Mouse (Mus musculus) adrenal gland (tissue): Measurements from ENCODE around the gene Olfr598.
"Not testable (repeated sequence)": the region's sequence is repeated elsewhere in the genome, so short reads cannot be mapped to it uniquely, and the experiment has no call there.

ENCODE experiments used
- intact Hi-C: fragments of 180-260 bp; cut with DNase I; formaldehyde crosslinking; loops from one replicate; pipeline ENCODE4 v1.15.1; 2025
- long read RNA-seq, 2 experiments: library from polyadenylated mRNA; unstranded; transcript quantifications; one replicate each; pipeline ENCODE4 v2.0.0; 2020; ENCODE audit warnings: borderline replicate concordance in 1 of 2; ENCODE audit not compliant: insufficient replicate concordance in 1 of 2

Olfr598 gene
- long read RNA-seq, experiment 1 = 0 reads
- long read RNA-seq, experiment 2 = 0 reads

DNA sequence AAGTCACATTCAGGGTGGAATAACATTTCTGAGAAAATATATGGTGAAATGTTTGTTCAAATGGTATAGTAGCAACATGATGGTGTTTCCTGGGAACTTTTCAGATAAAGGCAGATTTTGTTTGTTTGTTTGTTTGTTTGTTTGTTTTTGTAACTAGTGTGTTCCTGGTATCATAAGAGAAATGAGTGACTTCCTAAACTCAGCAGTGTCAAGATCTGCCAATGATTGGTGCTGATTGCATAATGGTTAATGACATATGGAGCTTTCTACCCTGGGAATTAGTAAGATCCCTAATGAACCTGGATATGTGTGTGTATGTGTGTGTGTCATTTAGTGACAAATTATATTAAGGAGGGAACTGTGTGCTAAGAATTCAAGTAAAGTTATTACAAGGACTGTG lies at the start of gene Olfr598:
Gene Olfr598 (plus strand): TSS at position 301 of the 400 bp plus-strand sequence.
- intact Hi-C loops = no loop called here

DNA sequence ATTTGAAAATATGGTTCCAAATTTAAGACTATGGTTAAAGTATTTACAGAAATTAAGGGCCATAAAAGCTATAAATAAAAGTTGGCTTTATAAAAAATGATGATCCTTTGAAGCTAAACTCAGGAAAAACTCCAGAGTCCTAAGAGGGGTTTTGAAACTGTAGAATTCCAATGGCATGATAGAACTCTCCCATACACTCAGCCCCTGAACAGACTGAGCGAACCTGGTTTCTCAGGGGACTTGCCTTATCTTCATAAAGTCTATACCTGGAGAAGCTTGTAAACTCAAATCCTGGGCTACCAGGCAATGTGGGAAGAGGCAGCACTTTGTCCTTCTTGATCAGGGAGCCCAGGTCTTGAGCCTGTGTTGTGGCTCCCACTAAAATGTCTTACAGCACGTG lies 18.0 kb upstream of the Olfr598 start, which contains the start of gene Olfr596:
Gene Olfr596 (plus strand): TSS at position 301 of the 400 bp plus-strand sequence.
- intact Hi-C loops = loop anchor here (5.0 kb wide), 1 partner anchor 82 kb away; the partner anchor contains the start of gene Olfr603

DNA sequence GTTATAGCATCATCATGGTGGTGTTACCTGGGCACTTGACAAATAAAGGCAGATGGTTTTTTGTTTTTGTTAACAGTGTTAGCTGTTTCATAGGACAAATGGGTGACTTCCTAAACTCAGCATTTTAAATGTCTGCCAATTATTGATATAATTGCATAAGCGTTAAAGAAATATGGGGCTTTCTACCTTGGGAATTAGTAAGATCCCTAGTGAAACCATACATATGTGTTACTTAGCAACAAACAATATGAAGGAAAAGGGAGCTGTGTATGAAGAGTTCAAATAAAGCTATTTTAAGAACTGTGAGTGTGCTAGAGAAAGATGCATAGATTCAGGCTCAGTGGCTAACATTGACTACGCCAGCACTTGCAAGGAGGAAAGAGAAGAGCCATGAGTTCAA lies 7.4 kb upstream of the Olfr598 start, which contains the start of gene Olfr597:
Gene Olfr597 (plus strand): TSS at position 301 of the 400 bp plus-strand sequence.
- intact Hi-C loops = not testable (repeated sequence)

DNA sequence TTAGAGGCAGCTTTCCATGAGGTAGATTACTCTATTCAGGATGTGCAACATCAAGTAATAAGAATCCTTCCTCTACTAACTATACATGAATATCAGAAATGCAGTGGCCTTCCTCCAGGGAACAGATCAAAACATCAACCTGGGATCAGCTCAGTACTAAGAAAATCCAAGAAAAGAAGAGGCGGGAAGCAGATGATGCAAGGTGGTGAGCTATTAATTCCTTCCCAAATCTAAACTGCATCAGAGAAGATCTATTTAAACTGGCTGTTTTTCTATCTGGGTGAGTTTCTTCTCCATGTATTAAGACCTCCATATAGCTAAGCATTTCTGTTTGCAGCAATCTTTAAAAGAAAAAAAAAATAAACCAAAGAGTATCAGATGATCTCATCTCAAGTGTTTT lies 12.2 kb downstream of the Olfr598 start, which contains the start of gene Olfr599:
Gene Olfr599 (plus strand): TSS at position 301 of the 400 bp plus-strand sequence.
- intact Hi-C loops = no loop called here

DNA sequence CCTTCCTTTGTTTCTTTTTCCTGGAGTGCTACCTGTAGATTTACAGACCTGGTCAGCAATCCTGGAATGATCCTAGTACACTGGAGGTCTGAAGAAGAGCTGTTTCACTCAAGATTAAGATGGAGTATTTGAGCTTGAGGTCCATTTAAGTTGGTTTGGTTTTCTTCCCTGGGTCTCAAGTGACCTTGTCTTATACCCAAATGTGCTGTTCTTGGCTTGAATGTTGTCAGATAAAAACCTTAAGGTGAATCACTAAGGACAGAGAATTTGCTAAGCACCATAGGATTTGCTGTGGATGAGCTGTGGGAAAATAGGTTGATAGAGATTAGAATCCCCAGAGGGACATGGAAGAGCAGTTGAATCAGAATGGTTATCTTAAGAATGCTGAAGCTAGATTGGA lies 26.2 kb downstream of the Olfr598 start, which contains the start of gene Olfr600:
Gene Olfr600 (minus strand): TSS at position 101 of the 400 bp plus-strand sequence.
- intact Hi-C loops = no loop called here

DNA sequence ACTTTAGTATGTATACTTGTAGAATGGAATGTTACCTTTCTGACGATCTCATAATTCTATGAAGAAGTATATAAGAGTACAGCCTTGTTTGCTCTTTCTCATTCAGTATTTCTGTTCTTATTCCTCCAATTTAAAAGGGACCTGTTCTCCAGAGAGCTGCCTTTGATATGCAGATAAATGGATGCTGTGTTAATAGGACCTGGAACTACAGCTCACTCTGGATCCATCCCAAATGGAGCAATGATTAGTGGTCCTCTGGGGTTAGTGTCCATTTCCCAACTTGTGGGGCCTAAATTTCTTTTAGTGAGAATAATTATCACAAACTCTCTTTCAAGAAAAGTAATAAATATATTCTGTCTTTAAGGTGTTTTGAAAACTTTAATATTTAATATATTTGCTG lies 39.2 kb downstream of the Olfr598 start, which contains the start of gene Olfr601:
Gene Olfr601 (minus strand): TSS at position 101 of the 400 bp plus-strand sequence.
- intact Hi-C loops = no loop called here
